Mouse (Mus musculus): ENCODE data around the gene Tmem217. TPM values are rescaled to one million over a fixed set of nuclear protein-coding genes. Genes with fewer than 3 reads are reported as not detected.

Tmem217 gene
- polyA plus RNA-seq, 1 experiment: 0.20 TPM

- Histone ChIP-seq H3K27me3 (replicated peaks) (peaks cover 2% of the 10 kb centered on the region), H3K4me3 (replicated peaks) (no peak overlapping the region), H3K4me1 (peaks cover 53% of the 10 kb centered on the region), H3K36me3 (replicated peaks; ENCODE audit: low read length) (peaks cover 33% of the 10 kb centered on the region), H3K9me3 (no peaks in the 10 kb centered on the region)
- TF ChIP-seq GATA1 (IDR thresholded peaks at IDR 0.05; ENCODE audit: borderline replicate concordance, low read length) (no peak), FLI1 (IDR thresholded peaks at IDR 0.05; ENCODE audit: low read length) (no peak)
These were observed 32.6 kb upstream of the Tmem217 start for GRCm38 (mm10) chr17:29584737-29585136.

DNA sequence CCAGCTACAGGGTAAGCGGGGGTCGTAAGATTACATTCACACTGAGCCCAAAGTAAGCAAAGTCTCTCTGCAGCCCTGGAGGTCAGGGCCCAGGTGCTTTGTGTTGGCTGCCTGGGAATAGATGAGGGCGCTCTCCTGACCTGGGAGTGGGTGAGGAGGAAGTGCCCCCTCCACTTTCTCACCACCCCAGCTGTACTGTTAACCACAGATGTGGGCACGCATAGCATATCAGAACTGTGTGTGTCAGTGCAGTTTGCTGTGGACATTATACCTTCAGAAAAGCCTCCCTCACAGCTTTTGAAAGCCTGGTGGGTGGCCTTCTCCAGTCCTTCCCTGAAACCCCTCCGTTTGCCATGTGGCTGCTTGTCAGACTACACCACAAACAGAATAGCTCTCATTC is 32.1 kb upstream of the Tmem217 start:
- no peak for TF ChIP-seq GATA1 (IDR thresholded peaks at IDR 0.05; ENCODE audit: borderline replicate concordance, low read length)
- TF ChIP-seq FLI1 (IDR thresholded peaks at IDR 0.05; ENCODE audit: low read length): no peak
- Histone ChIP-seq H3K4me3 (replicated peaks) (no peak overlapping the region), H3K4me1 (peaks cover 51% of the 10 kb centered on the region), H3K9me3 (no peaks in the 10 kb centered on the region), H3K36me3 (replicated peaks; ENCODE audit: low read length) (peaks cover 37% of the 10 kb centered on the region), H3K27me3 (replicated peaks) (peaks cover 2% of the 10 kb centered on the region)

- H3K36me3 ChIP-seq (replicated peaks; ENCODE audit: low read length): peaks cover 42% of the 10 kb centered on the region
- peaks cover 50% of the 10 kb centered on the region for H3K4me1 ChIP-seq
- no peak overlapping the region for H3K4me3 ChIP-seq (replicated peaks)
- H3K9me3 ChIP-seq: no peaks in the 10 kb centered on the region
- peaks cover 2% of the 10 kb centered on the region for H3K27me3 ChIP-seq (replicated peaks)
- TF ChIP-seq FLI1 (IDR thresholded peaks at IDR 0.05; ENCODE audit: low read length) (no peak), GATA1 (IDR thresholded peaks at IDR 0.05; ENCODE audit: borderline replicate concordance, low read length) (no peak)
These were observed 31.4 kb upstream of the Tmem217 start for GRCm38 (mm10) chr17:29583569-29583968.

- H3K4me1 ChIP-seq: peaks cover 63% of the 10 kb centered on the region
- H3K36me3 ChIP-seq (replicated peaks; ENCODE audit: low read length): peaks cover 69% of the 10 kb centered on the region
- H3K4me3 ChIP-seq (replicated peaks): no peak overlapping the region
- no peak for TF ChIP-seq FLI1 (IDR thresholded peaks at IDR 0.05; ENCODE audit: low read length)
- TF ChIP-seq GATA1 (IDR thresholded peaks at IDR 0.05; ENCODE audit: borderline replicate concordance, low read length): no peak
- H3K27me3 ChIP-seq (replicated peaks): no peaks in the 10 kb centered on the region
- H3K9me3 ChIP-seq: no peaks in the 10 kb centered on the region
These were observed 27.5 kb upstream of the Tmem217 start for GRCm38 (mm10) chr17:29579579-29580126.

GRCm38 (mm10) chr17:29569831-29570230 is 17.6 kb upstream of the Tmem217 start:
- Histone ChIP-seq H3K9me3 (no peaks in the 10 kb centered on the region), H3K27me3 (replicated peaks) (peaks cover 1% of the 10 kb centered on the region), H3K4me1 (no peaks in the 10 kb centered on the region), H3K4me3 (replicated peaks) (no peak overlapping the region), H3K36me3 (replicated peaks; ENCODE audit: low read length) (peaks cover 78% of the 10 kb centered on the region)
- TF ChIP-seq FLI1 (IDR thresholded peaks at IDR 0.05; ENCODE audit: low read length) (no peak), GATA1 (IDR thresholded peaks at IDR 0.05; ENCODE audit: borderline replicate concordance, low read length) (no peak)

GRCm38 (mm10) chr17:29568435-29568834 is 16.2 kb upstream of the Tmem217 start:
- peaks cover 1% of the 10 kb centered on the region for H3K27me3 ChIP-seq (replicated peaks)
- no peak for TF ChIP-seq FLI1 (IDR thresholded peaks at IDR 0.05; ENCODE audit: low read length)
- TF ChIP-seq GATA1 (IDR thresholded peaks at IDR 0.05; ENCODE audit: borderline replicate concordance, low read length): no peak
- no peak overlapping the region for H3K4me3 ChIP-seq (replicated peaks)
- H3K4me1 ChIP-seq: no peaks in the 10 kb centered on the region
- H3K36me3 ChIP-seq (replicated peaks; ENCODE audit: low read length): peaks cover 76% of the 10 kb centered on the region
- H3K9me3 ChIP-seq: no peaks in the 10 kb centered on the region

GRCm38 (mm10) chr17:29565521-29565920 is 13.3 kb upstream of the Tmem217 start:
- TF ChIP-seq GATA1 (IDR thresholded peaks at IDR 0.05; ENCODE audit: borderline replicate concordance, low read length) (no peak), FLI1 (IDR thresholded peaks at IDR 0.05; ENCODE audit: low read length) (no peak)
- Histone ChIP-seq H3K27me3 (replicated peaks) (peaks cover 1% of the 10 kb centered on the region), H3K4me1 (no peaks in the 10 kb centered on the region), H3K4me3 (replicated peaks) (no peak overlapping the region), H3K9me3 (no peaks in the 10 kb centered on the region), H3K36me3 (replicated peaks; ENCODE audit: low read length) (peaks cover 48% of the 10 kb centered on the region)

- no peaks in the 10 kb centered on the region for H3K9me3 ChIP-seq
- H3K4me1 ChIP-seq: peaks cover 8% of the 10 kb centered on the region
- H3K27me3 ChIP-seq (replicated peaks): no peaks in the 10 kb centered on the region
- peaks cover 14% of the 10 kb centered on the region for H3K36me3 ChIP-seq (replicated peaks; ENCODE audit: low read length)
- no peak for TF ChIP-seq GATA1 (IDR thresholded peaks at IDR 0.05; ENCODE audit: borderline replicate concordance, low read length)
- no peak for TF ChIP-seq FLI1 (IDR thresholded peaks at IDR 0.05; ENCODE audit: low read length)
- no peak overlapping the region for H3K4me3 ChIP-seq (replicated peaks)
These were observed 6.3 kb upstream of the Tmem217 start for GRCm38 (mm10) chr17:29558476-29558875.

- H3K4me1 ChIP-seq: peaks cover 8% of the 10 kb centered on the region
- H3K36me3 ChIP-seq (replicated peaks; ENCODE audit: low read length): peaks cover 14% of the 10 kb centered on the region
- no peak overlapping the region for H3K4me3 ChIP-seq (replicated peaks)
- no peak for TF ChIP-seq FLI1 (IDR thresholded peaks at IDR 0.05; ENCODE audit: low read length)
- TF ChIP-seq GATA1 (IDR thresholded peaks at IDR 0.05; ENCODE audit: borderline replicate concordance, low read length): no peak
- no peaks in the 10 kb centered on the region for H3K9me3 ChIP-seq
- no peaks in the 10 kb centered on the region for H3K27me3 ChIP-seq (replicated peaks)
These were observed 4.7 kb upstream of the Tmem217 start for GRCm38 (mm10) chr17:29556893-29557292.

- no peak for TF ChIP-seq GATA1 (IDR thresholded peaks at IDR 0.05; ENCODE audit: borderline replicate concordance, low read length)
- no peak for TF ChIP-seq FLI1 (IDR thresholded peaks at IDR 0.05; ENCODE audit: low read length)
- peaks cover 14% of the 10 kb centered on the region for H3K36me3 ChIP-seq (replicated peaks; ENCODE audit: low read length)
These were observed 4.3 kb upstream of the Tmem217 start for GRCm38 (mm10) chr17:29556456-29556855.

More at GRCm38 (mm10) chr17:29556456-29556855, 4.3 kb upstream of the Tmem217 start:
- Histone ChIP-seq H3K9me3 (no peaks in the 10 kb centered on the region), H3K4me1 (peaks cover 11% of the 10 kb centered on the region), H3K27me3 (replicated peaks) (no peaks in the 10 kb centered on the region), H3K4me3 (replicated peaks) (no peak overlapping the region)

All from megakaryocyte, embryonic 14.5 days (primary cell).